Mouse (Mus musculus): ENCODE data around the gene Vgll4. TPM values are rescaled to one million over a fixed set of nuclear protein-coding genes. Genes with fewer than 3 reads are reported as not detected.

Vgll4 gene
- polyA plus RNA-seq, 1 experiment = 36.4 TPM

- H3K27ac ChIP-seq (ENCODE audit: insufficient read depth, low read length) = no peak overlapping the region
- H3K4me1 ChIP-seq (ENCODE audit: control insufficient read depth, insufficient read depth, low read length) = peaks cover 24% of the 10 kb centered on the region; the same call in 1 of the 2 replicates
- no peak overlapping the region for H3K4me3 ChIP-seq (ENCODE audit: insufficient read depth, low read length)
- no peak for TF ChIP-seq CTCF (IDR thresholded peaks at IDR 0.05; ENCODE audit: borderline replicate concordance, insufficient read depth, low read length)
These were observed 89.0 kb downstream of the Vgll4 start for GRCm38 (mm10) chr6:114880798-114881197.

DNA sequence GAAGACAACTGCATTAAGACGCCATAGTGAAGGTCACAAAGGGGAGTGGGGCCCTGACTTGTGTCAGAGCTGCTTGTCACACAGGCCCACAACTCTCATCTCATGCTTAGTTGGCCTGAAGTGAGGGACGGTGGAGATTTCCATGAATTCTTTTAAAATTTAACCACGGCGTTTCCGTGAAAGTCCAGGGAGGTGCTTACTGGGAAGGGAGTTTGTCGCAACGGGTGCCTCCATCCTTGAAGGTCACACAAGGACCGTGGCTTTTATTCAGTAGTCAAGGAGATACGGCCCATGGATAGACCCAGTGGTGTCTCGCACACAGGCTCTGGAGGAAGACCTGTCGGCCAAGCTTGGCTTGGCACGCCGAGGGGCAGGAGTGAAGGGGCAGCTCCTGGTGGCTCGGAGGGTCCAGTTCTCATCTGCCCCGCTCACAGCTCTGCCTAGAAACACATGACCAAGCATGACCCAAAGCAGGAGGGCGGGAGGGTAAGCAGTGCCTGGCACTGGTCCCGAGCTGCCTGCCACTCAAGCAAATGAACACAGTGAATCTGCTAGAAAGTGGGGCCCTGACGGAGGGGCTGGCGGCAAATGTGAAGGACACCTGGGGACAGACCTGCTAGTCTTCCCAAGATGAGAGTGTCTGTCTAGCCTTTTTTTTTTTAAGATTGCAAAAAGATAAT, 90.8 kb downstream of the Vgll4 start:
- TF ChIP-seq POLR2A (IDR thresholded peaks at IDR 0.05; ENCODE audit: low read depth, low read length) = no peak
- no peak for TF ChIP-seq CTCF (IDR thresholded peaks at IDR 0.05; ENCODE audit: borderline replicate concordance, insufficient read depth, low read length)
- H3K4me3 ChIP-seq (ENCODE audit: insufficient read depth, low read length) = no peak overlapping the region
- peaks cover 32% of the 10 kb centered on the region for H3K4me1 ChIP-seq (ENCODE audit: control insufficient read depth, insufficient read depth, low read length)
- H3K27ac ChIP-seq (ENCODE audit: insufficient read depth, low read length) = no peak overlapping the region

DNA sequence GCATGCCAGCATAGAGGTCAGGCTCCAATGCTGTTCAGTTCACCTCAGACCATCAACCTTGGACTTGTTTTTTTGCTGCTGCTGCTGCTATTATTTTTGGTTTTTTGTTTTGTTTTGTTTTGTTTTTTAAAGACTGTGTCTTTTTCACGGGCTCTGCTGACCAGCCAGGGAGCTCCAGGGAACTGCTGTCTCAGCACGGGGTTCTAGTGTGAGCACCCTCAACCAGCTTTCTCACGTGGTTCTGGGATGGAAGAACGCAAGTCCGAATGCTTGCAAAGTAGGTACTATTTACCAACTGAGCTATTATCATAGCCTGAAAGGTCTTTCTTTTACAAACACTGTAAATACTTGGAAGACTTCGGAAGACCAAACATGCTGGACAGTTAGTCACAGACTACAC, 93.2 kb downstream of the Vgll4 start:
- Histone ChIP-seq H3K4me3 (ENCODE audit: insufficient read depth, low read length) (no peak overlapping the region), H3K27ac (ENCODE audit: insufficient read depth, low read length) (peak overlapping the region; percentile 95), H3K4me1 (ENCODE audit: control insufficient read depth, insufficient read depth, low read length) (peaks cover 26% of the 10 kb centered on the region)
- no peak for TF ChIP-seq CTCF (IDR thresholded peaks at IDR 0.05; ENCODE audit: borderline replicate concordance, insufficient read depth, low read length)
- TF ChIP-seq POLR2A (IDR thresholded peaks at IDR 0.05; ENCODE audit: low read depth, low read length) = no peak

DNA sequence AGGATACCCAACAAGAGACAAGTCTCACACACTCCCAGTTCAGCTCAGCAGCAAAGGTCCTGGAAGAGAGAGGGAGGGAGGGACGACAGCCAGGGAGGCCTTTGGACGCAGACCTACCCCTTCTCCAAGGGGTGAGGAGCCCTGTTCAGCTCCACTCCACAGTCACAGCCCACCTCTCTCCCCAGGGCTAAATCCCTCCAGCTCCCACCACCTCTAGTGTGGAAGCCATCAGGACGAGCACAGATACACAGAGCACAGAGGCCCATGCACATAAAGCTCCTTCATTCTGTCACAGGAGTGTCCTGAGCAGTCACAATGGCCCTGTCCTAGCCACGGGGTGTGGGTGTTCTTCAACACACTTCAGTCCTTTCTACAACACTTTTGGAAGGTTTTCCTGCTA, 93.8 kb downstream of the Vgll4 start:
- Histone ChIP-seq H3K27ac (ENCODE audit: insufficient read depth, low read length) (peak overlapping the region; percentile 95), H3K4me3 (ENCODE audit: insufficient read depth, low read length) (no peak overlapping the region), H3K4me1 (ENCODE audit: control insufficient read depth, insufficient read depth, low read length) (peaks cover 26% of the 10 kb centered on the region)
- no peak for TF ChIP-seq CTCF (IDR thresholded peaks at IDR 0.05; ENCODE audit: borderline replicate concordance, insufficient read depth, low read length)
- no peak for TF ChIP-seq POLR2A (IDR thresholded peaks at IDR 0.05; ENCODE audit: low read depth, low read length)

GRCm38 (mm10) chr6:114875018-114875558, 94.7 kb downstream of the Vgll4 start:
- TF ChIP-seq CTCF (IDR thresholded peaks at IDR 0.05; ENCODE audit: borderline replicate concordance, insufficient read depth, low read length) = no peak
- peak; percentile 10 for TF ChIP-seq POLR2A (IDR thresholded peaks at IDR 0.05; ENCODE audit: low read depth, low read length)
- peak overlapping the region; percentile 42 for H3K4me3 ChIP-seq (ENCODE audit: insufficient read depth, low read length)
- peak overlapping the region; percentile 95 for H3K27ac ChIP-seq (ENCODE audit: insufficient read depth, low read length)
- peaks cover 26% of the 10 kb centered on the region for H3K4me1 ChIP-seq (ENCODE audit: control insufficient read depth, insufficient read depth, low read length)

- H3K4me1 ChIP-seq (ENCODE audit: control insufficient read depth, insufficient read depth, low read length) = peaks cover 31% of the 10 kb centered on the region
- H3K27ac ChIP-seq (ENCODE audit: insufficient read depth, low read length) = peak overlapping the region; percentile 95
- TF ChIP-seq POLR2A (IDR thresholded peaks at IDR 0.05; ENCODE audit: low read depth, low read length) (no peak), CTCF (IDR thresholded peaks at IDR 0.05; ENCODE audit: borderline replicate concordance, insufficient read depth, low read length) (no peak)
- H3K4me3 ChIP-seq (ENCODE audit: insufficient read depth, low read length) = peak overlapping the region; percentile 42
These were observed 95.5 kb downstream of the Vgll4 start for GRCm38 (mm10) chr6:114874138-114874928.

GRCm38 (mm10) chr6:114873808-114874137, 96.0 kb downstream of the Vgll4 start:
- TF ChIP-seq POLR2A (IDR thresholded peaks at IDR 0.05; ENCODE audit: low read depth, low read length) = no peak
- no peak for TF ChIP-seq CTCF (IDR thresholded peaks at IDR 0.05; ENCODE audit: borderline replicate concordance, insufficient read depth, low read length)
- Histone ChIP-seq H3K4me1 (ENCODE audit: control insufficient read depth, insufficient read depth, low read length) (peaks cover 34% of the 10 kb centered on the region), H3K4me3 (ENCODE audit: insufficient read depth, low read length) (peak overlapping the region; percentile 42), H3K27ac (ENCODE audit: insufficient read depth, low read length) (peak overlapping the region; percentile 95)

DNA sequence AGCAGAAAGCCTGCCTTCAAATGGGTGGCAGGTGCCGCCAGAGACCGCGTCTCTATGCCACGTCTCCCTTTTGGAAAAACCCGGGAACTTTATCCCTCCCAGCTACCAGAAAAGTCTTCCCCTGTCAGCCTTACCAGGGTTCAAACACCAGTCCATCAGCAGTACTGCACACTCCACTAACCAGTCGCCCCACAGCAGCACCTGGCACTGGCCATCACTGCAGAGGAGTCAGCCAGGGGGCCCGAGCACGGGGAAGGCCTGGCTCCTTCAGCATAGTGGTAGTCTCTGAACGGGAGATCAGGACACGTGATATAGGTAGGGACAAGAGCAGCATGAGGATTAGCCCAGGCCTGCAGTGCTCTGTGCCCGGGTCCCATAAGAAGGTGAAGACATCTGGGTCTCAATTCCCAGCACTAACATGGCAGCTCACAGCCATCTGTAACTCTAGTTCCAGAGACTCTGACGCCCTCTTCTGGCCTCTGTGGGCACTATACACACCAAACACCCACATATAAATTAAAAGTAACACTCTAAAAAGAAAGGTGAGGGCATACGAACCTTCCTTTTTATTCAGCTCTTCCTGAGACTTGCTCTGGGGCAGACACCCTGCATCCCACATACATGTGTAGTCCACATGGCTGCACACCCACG, 98.7 kb downstream of the Vgll4 start:
- Histone ChIP-seq H3K4me3 (ENCODE audit: insufficient read depth, low read length) (no peak overlapping the region), H3K4me1 (ENCODE audit: control insufficient read depth, insufficient read depth, low read length) (peaks cover 30% of the 10 kb centered on the region), H3K27ac (ENCODE audit: insufficient read depth, low read length) (no peak overlapping the region)
- TF ChIP-seq CTCF (IDR thresholded peaks at IDR 0.05; ENCODE audit: borderline replicate concordance, insufficient read depth, low read length) = no peak
- no peak for TF ChIP-seq POLR2A (IDR thresholded peaks at IDR 0.05; ENCODE audit: low read depth, low read length)

DNA sequence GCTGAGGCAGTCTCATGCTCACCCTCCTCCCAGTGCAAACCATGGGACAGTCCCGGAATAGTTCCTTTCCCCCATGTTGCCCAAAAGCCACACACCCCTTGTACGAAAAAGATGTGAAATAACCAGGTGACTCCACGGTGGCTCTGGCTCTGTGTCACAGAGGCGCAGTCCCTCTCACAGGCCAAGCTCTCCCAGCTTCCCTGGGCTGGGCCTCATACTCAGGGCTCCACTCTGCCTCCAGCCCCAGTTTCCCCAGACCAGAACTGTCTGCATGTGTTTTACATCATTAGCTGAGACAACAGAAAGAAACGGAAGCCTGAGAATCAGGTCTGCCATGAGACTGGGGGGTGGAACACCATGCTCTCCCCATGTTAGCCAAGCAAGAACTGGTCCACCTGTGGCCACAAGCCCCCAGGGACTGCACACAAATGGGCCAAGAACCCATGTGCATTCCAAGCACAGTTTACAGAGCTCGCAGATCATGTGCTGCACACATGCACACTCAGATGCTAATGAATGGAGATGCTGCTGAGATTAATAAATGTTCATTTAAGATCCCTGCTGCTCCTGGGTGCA, 100.2 kb downstream of the Vgll4 start:
- TF ChIP-seq POLR2A (IDR thresholded peaks at IDR 0.05; ENCODE audit: low read depth, low read length) (no peak), CTCF (IDR thresholded peaks at IDR 0.05; ENCODE audit: borderline replicate concordance, insufficient read depth, low read length) (no peak)
- H3K4me3 ChIP-seq (ENCODE audit: insufficient read depth, low read length) = no peak overlapping the region
- H3K27ac ChIP-seq (ENCODE audit: insufficient read depth, low read length) = no peak overlapping the region
- H3K4me1 ChIP-seq (ENCODE audit: control insufficient read depth, insufficient read depth, low read length) = peaks cover 26% of the 10 kb centered on the region
